ENCODE assay signal across 18 mouse cellular contexts in genomic region chr4:59666550-59667317, GRCm38 (mm10). TPM values are rescaled to one million over a fixed set of nuclear protein-coding genes. Genes with fewer than 3 reads are reported as not detected.
DNase-seq lines count a peak whose midpoint lies in the region; ATAC-seq and TF ChIP-seq lines count a peak whose summit lies in the region.
"Had no signal": no experiment of that assay in that cellular context is flagged by ENCODE, and none has a peak within 500 bp of the region (broad histone marks: within the 10 kb centered on the region; RNA-seq: fewer than 3 reads in every experiment).

No protein-coding gene starts in this region.

- H3K9ac ChIP-seq in lung, embryonic 14.5 days = no peak overlapping the region
- H3K9ac ChIP-seq: embryonic facial prominence, embryonic 15.5 days; hindbrain, embryonic 14.5 days; intestine, embryonic 15.5 days; limb, embryonic 15.5 days had no signal

- no peak for ATAC-seq in lung, embryonic 14.5 days (ENCODE audit: insufficient read depth)
- ATAC-seq in granulocyte monocyte progenitor cell, adult 5-6 weeks (replicated peaks; ENCODE audit: poor library complexity, severe bottlenecking) = peak; percentile 44; the same call in 1 of the 2 replicates
- ATAC-seq: intestine, embryonic 15.5 days; midbrain, embryonic 16.5 days had no signal

- H3K4me2 ChIP-seq in lung, embryonic 14.5 days = no peak overlapping the region
- H3K4me2 ChIP-seq: embryonic facial prominence, embryonic 15.5 days; hindbrain, embryonic 14.5 days; intestine, embryonic 15.5 days; limb, embryonic 15.5 days had no signal

- intact Hi-C loops in heart, postnatal 10 days (cut with DNase I) = no loop called here

- H3K9me3 ChIP-seq in lung, embryonic 14.5 days (ENCODE audit: low read depth, low read length) = no peaks in the 10 kb centered on the region
- H3K9me3 ChIP-seq: embryonic facial prominence, embryonic 15.5 days; intestine, embryonic 15.5 days; limb, embryonic 15.5 days had no signal

- 64% methylated on average over 3 of the region's 3 CpGs for WGBS in lung, embryonic 14.5 days

- H3K4me1 ChIP-seq in lung, embryonic 14.5 days (ENCODE audit: insufficient read depth) = no peaks in the 10 kb centered on the region
- H3K4me1 ChIP-seq: intestine, embryonic 15.5 days; limb, embryonic 15.5 days had no signal

- H3K27me3 ChIP-seq in lung, embryonic 14.5 days (ENCODE audit: insufficient read depth, low read length) = no peaks in the 10 kb centered on the region
- H3K27me3 ChIP-seq: embryonic facial prominence, embryonic 15.5 days; intestine, embryonic 15.5 days; limb, embryonic 15.5 days had no signal

- H3K36me3 ChIP-seq in lung, embryonic 14.5 days (ENCODE audit: insufficient read depth) = no peaks in the 10 kb centered on the region
- H3K36me3 ChIP-seq: embryonic facial prominence, embryonic 15.5 days; intestine, embryonic 15.5 days; limb, embryonic 15.5 days had no signal

- H3K27ac ChIP-seq in lung, embryonic 14.5 days (ENCODE audit: low read depth) = no peak overlapping the region
- H3K27ac ChIP-seq: embryonic facial prominence, embryonic 15.5 days; forebrain, embryonic 10.5 days; hindbrain, embryonic 14.5 days; intestine, embryonic 15.5 days; kidney, postnatal 0 days; limb, embryonic 15.5 days; stomach, postnatal 0 days had no signal

- DNase-seq in heart, postnatal 10 days = peak; percentile 8 to 17
- DNase-seq in heart, adult 11 months = no peak
- peak; percentile 31 for DNase-seq in lung, embryonic 14.5 days
- no peak for DNase-seq in lung, postnatal 4 days
- peak; percentile 60 for DNase-seq in lung, postnatal 36 days
- DNase-seq in spleen, adult 18-20 months = no peak
- DNase-seq: cerebellum, postnatal 10 days; gastrocnemius, postnatal 36 days; thymus, postnatal 14 days had no signal

- TF ChIP-seq CTCF in lung, embryonic 14.5 days (IDR thresholded peaks at IDR 0.05; ENCODE audit: low read depth) = no peak

- no peak overlapping the region for H3K4me3 ChIP-seq in lung, embryonic 14.5 days (ENCODE audit: low read depth, low read length)
- H3K4me3 ChIP-seq: embryonic facial prominence, embryonic 15.5 days; forebrain, embryonic 10.5 days; intestine, embryonic 15.5 days; limb, embryonic 15.5 days had no signal

RNA-seq across cellular contexts. Expression of gene E130308A19Rik, which starts 40.7 kb away (rescaled TPM):
- 10 to 100 TPM; 10.8 to 11.3 TPM for total RNA-seq in heart, postnatal 10 days (2021)
- 29.3 and 29.6 TPM in 2 replicates for polyA plus RNA-seq in lung, embryonic 14.5 days (2014; fragmentation: Nextera tagmentation; extraction: Ambion mirVana)
- total RNA-seq in granulocyte monocyte progenitor cell, adult 5-6 weeks (2014; fragmentation: Nextera tagmentation) = 6.6 and 10.5 TPM in 2 replicates
- 2.2 and 6.1 TPM in 2 replicates for total RNA-seq in granulocyte monocyte progenitor cell, adult 5-6 weeks (2017)

Comparison
In these comparisons a context has a peak if more than half of its experiments do, and no peak if none do; other contexts are left out.
1. DNase-seq: peak in heart, postnatal 10 days (2 of 2), lung, embryonic 14.5 days (single experiment) and lung, postnatal 36 days (single experiment); none in heart, adult 11 months (single experiment), lung, postnatal 4 days (0 of 2) and spleen, adult 18-20 months (0 of 2).